Mouse (Mus musculus) kidney, adult 2 months (tissue): Measurements from ENCODE around the gene Kcnj8.

Experiments
- CTCF ChIP-seq: fragments of 200-500 bp; conservative IDR thresholded peaks from 2 replicates; pipeline ENCODE4 v1.5.1; 2011; ENCODE audit warnings: low read depth, mild to moderate bottlenecking, control low read depth, low read length, moderate library complexity, mixed read lengths; ENCODE audit not compliant: insufficient read depth, insufficient read length
- POLR2A ChIP-seq: fragments of 200-500 bp; IDR thresholded peaks from one replicate; pipeline ENCODE4 v1.6.1; 2011; ENCODE audit warnings: low read depth, low read length, control low read depth

GRCm38 (mm10) chr6:142607080-142607479 is 35.7 kb upstream of the Kcnj8 start:
- no peak for TF ChIP-seq CTCF
- TF ChIP-seq POLR2A: no peak
